Mouse (Mus musculus): ENCODE results near the gene 1810043G02Rik. TPM values are rescaled to one million over a fixed set of nuclear protein-coding genes. Genes with fewer than 3 reads are reported as not detected.
"Not testable (repeated sequence)": the region's sequence is repeated elsewhere in the genome, so short reads cannot be mapped to it uniquely, and the experiment has no call there.

The 1810043G02Rik gene
- polyA plus RNA-seq, 1 experiment from 2014 or later: 23.6 TPM

DNA sequence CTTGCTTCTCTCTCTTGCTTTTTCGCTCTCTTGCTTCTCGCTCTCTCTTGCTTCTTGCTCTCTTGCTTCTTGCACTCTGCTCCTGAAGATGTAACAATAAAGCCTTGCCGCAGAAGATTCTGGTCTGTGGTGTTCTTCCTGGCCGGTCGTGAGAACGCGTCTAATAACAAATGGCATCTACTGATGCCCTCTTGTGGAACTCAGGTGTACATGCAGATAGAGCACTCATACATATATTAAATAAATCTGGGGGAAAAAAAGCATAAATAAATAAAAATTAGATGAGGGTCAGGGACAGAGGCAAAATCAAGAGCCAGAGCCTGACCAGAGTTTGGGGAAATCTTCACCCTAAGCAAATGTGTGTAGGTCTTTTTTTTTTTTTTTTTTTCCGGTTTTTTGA, 47.1 kb downstream of the 1810043G02Rik start:
- H3K9ac ChIP-seq; ATAC-seq (ENCODE audit: insufficient read depth, low FRiP score, low read depth); H3K9me3 ChIP-seq; H3K4me2 ChIP-seq; H3K36me3 ChIP-seq; H3K27me3 ChIP-seq (replicated peaks); H3K27ac ChIP-seq; H3K4me3 ChIP-seq (replicated peaks); H3K4me1 ChIP-seq: not testable (repeated sequence)
- WGBS: 71% methylated on average over 6 of the region's 8 CpGs

DNA sequence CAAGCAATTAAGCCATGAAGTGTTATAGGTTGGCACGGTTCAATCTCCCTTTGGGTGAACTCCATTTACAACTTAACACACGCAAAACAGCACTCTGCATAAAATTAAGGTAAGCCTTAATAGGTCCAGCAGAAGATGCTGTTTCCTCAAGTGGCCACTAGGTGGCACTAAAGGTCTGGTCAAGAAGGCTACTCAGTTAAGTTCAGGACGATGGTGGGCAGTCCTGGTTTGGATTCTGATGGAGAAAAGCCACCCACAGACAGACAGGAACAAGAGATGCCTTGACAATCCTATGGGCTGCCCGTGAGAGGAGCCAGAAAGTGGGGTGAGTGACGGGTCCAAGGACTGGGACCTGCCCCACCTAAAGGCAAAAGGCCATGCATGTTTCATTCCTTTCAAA, 49.8 kb downstream of the 1810043G02Rik start:
- no peak overlapping the region for H3K4me3 ChIP-seq (replicated peaks)
- no peak overlapping the region for H3K27ac ChIP-seq
- H3K27me3 ChIP-seq (replicated peaks): no peaks in the 10 kb centered on the region
- H3K4me1 ChIP-seq: no peaks in the 10 kb centered on the region
- no peak overlapping the region for H3K4me2 ChIP-seq
- ATAC-seq (ENCODE audit: insufficient read depth, low FRiP score, low read depth): peak; percentile 78
- H3K9me3 ChIP-seq: no peaks in the 10 kb centered on the region
- WGBS: 6% methylated on average over 5 of the region's 5 CpGs
- H3K36me3 ChIP-seq: no peaks in the 10 kb centered on the region
- no peak overlapping the region for H3K9ac ChIP-seq

DNA sequence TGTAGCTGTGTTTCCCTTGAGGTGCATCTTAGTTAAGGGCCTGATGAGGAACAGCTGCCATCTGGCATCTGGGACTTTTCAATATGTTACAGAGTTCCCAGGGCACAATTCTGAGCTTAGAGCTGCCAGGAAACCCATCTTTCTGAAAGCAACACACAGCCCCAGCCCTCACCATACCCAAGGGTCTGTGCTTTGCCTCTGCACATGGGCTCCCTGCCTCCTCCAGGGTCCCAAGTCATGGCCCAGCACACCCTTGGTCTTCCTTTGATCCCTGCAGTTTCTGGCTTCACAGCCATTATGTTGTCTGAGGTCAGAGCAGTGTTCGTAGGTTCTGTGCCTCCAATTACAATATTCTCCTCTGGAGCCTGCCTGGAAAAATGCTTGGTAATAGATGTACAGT, 50.8 kb downstream of the 1810043G02Rik start:
- Histone ChIP-seq H3K9ac (no peak overlapping the region), H3K4me2 (no peak overlapping the region), H3K4me3 (replicated peaks) (no peak overlapping the region), H3K27ac (no peak overlapping the region), H3K9me3 (no peaks in the 10 kb centered on the region), H3K4me1 (no peaks in the 10 kb centered on the region), H3K36me3 (no peaks in the 10 kb centered on the region), H3K27me3 (replicated peaks) (no peaks in the 10 kb centered on the region)
- WGBS: 76% methylated on average over 1 of the region's 1 CpGs
- ATAC-seq (ENCODE audit: insufficient read depth, low FRiP score, low read depth): no peak

DNA sequence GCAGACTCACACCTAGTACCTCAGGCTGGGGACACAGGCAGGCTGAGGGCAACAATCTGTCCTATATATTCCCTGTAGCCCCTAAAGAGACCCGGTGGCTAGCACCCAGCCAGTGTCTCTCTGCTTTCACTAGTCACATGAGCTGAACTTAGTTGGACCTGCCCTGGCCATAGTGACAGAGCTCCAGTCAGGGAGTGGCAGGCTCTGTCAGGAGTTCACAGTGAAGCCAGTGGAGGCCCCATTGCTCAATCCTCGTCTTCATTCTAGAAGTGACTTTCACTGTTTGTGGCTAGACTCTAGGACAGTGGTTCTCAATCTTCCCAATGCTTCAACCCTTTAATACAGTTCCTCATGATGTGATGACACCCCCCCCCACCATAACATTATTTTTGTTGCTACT, 53.7 kb downstream of the 1810043G02Rik start:
- H3K27me3 ChIP-seq (replicated peaks): no peaks in the 10 kb centered on the region
- 71% methylated on average over 2 of the region's 2 CpGs for WGBS
- H3K27ac ChIP-seq: no peak overlapping the region
- no peak overlapping the region for H3K4me3 ChIP-seq (replicated peaks)
- no peak overlapping the region for H3K9ac ChIP-seq
- H3K4me1 ChIP-seq: no peaks in the 10 kb centered on the region
- no peaks in the 10 kb centered on the region for H3K9me3 ChIP-seq
- ATAC-seq (ENCODE audit: insufficient read depth, low FRiP score, low read depth): no peak
- no peak overlapping the region for H3K4me2 ChIP-seq
- H3K36me3 ChIP-seq: no peaks in the 10 kb centered on the region

Other genes with a start within 250 kb of the 1810043G02Rik start
- gene Gm18596, start 235.9 kb upstream of the 1810043G02Rik start, polyA plus RNA-seq (2015; fragmentation: Nextera tagmentation; extraction: Ambion mirVana): not detected in 2 replicates
- not detected in 2 replicates for gene Gm9736, start 227.2 kb upstream of the 1810043G02Rik start, polyA plus RNA-seq (2015; fragmentation: Nextera tagmentation; extraction: Ambion mirVana)
- gene Gm3233, start 218.8 kb upstream of the 1810043G02Rik start, polyA plus RNA-seq (2015; fragmentation: Nextera tagmentation; extraction: Ambion mirVana): not detected in 2 replicates
- not detected in 2 replicates for gene Gm3238, start 207.2 kb upstream of the 1810043G02Rik start, polyA plus RNA-seq (2015; fragmentation: Nextera tagmentation; extraction: Ambion mirVana)
- not detected in 2 replicates for gene Gm7138, start 201.6 kb upstream of the 1810043G02Rik start, polyA plus RNA-seq (2015; fragmentation: Nextera tagmentation; extraction: Ambion mirVana)
- gene Gm3250, start 196.0 kb upstream of the 1810043G02Rik start, polyA plus RNA-seq (2015; fragmentation: Nextera tagmentation; extraction: Ambion mirVana): not detected in 2 replicates
- gene Gm7137, start 190.3 kb upstream of the 1810043G02Rik start, polyA plus RNA-seq (2015; fragmentation: Nextera tagmentation; extraction: Ambion mirVana): not detected in 2 replicates
- not detected in 2 replicates for gene Gm9639, start 183.4 kb upstream of the 1810043G02Rik start, polyA plus RNA-seq (2015; fragmentation: Nextera tagmentation; extraction: Ambion mirVana)
- not detected in 2 replicates for gene Gm19668, start 179.4 kb upstream of the 1810043G02Rik start, polyA plus RNA-seq (2015; fragmentation: Nextera tagmentation; extraction: Ambion mirVana)
- not detected in 2 replicates for gene Gm9507, start 166.7 kb upstream of the 1810043G02Rik start, polyA plus RNA-seq (2015; fragmentation: Nextera tagmentation; extraction: Ambion mirVana)
- gene Gm2696, start 163.8 kb upstream of the 1810043G02Rik start, polyA plus RNA-seq (2015; fragmentation: Nextera tagmentation; extraction: Ambion mirVana): not detected in 2 replicates
- gene Krtap10-4, start 151.4 kb upstream of the 1810043G02Rik start, polyA plus RNA-seq (2015; fragmentation: Nextera tagmentation; extraction: Ambion mirVana): not detected in 2 replicates
- not detected in 2 replicates for gene Krtap10-10, start 142.6 kb upstream of the 1810043G02Rik start, polyA plus RNA-seq (2015; fragmentation: Nextera tagmentation; extraction: Ambion mirVana)
- gene Gm36176, start 131.7 kb upstream of the 1810043G02Rik start, polyA plus RNA-seq (2015; fragmentation: Nextera tagmentation; extraction: Ambion mirVana): not detected in 2 replicates
- gene Gm10318, start 125.7 kb upstream of the 1810043G02Rik start, polyA plus RNA-seq (2015; fragmentation: Nextera tagmentation; extraction: Ambion mirVana): not detected in 2 replicates
- gene Gm3285, start 116.5 kb upstream of the 1810043G02Rik start, polyA plus RNA-seq (2015; fragmentation: Nextera tagmentation; extraction: Ambion mirVana): not detected in 2 replicates
- gene Lrrc3, start 76.0 kb upstream of the 1810043G02Rik start, polyA plus RNA-seq (2015; fragmentation: Nextera tagmentation; extraction: Ambion mirVana): 5.0 and 6.4 TPM in 2 replicates
- gene Trpm2, start 8.0 kb upstream of the 1810043G02Rik start, polyA plus RNA-seq (2015; fragmentation: Nextera tagmentation; extraction: Ambion mirVana): 1.2 TPM in 2 replicates
- 193 and 202 TPM in 2 replicates for gene Pfkl, start 31.6 kb downstream of the 1810043G02Rik start, polyA plus RNA-seq (2015; fragmentation: Nextera tagmentation; extraction: Ambion mirVana)
- gene Dnmt3l, start 63.4 kb downstream of the 1810043G02Rik start, polyA plus RNA-seq (2015; fragmentation: Nextera tagmentation; extraction: Ambion mirVana): 0.35 and 0.86 TPM in 2 replicates
- gene Aire, start 65.1 kb downstream of the 1810043G02Rik start, polyA plus RNA-seq (2015; fragmentation: Nextera tagmentation; extraction: Ambion mirVana): 0.68 and 0.75 TPM in 2 replicates
- 5.1 and 5.3 TPM in 2 replicates for gene Icosl, start 90.8 kb downstream of the 1810043G02Rik start, polyA plus RNA-seq (2015; fragmentation: Nextera tagmentation; extraction: Ambion mirVana)
- gene D10Jhu81e, start 191.3 kb downstream of the 1810043G02Rik start, polyA plus RNA-seq (2015; fragmentation: Nextera tagmentation; extraction: Ambion mirVana): 32.7 and 40.2 TPM in 2 replicates
- 14.6 and 17.3 TPM in 2 replicates for gene Pwp2, start 206.6 kb downstream of the 1810043G02Rik start, polyA plus RNA-seq (2015; fragmentation: Nextera tagmentation; extraction: Ambion mirVana)